Mouse (Mus musculus): Measurements from ENCODE around the gene Natd1. TPM values are rescaled to one million over a fixed set of nuclear protein-coding genes. Genes with fewer than 3 reads are reported as not detected.

Natd1 gene
- polyA plus RNA-seq (2012; rRNA removed; ENCODE audit: low replicate concordance) = 54.2 and 62.5 TPM in 2 replicates

GRCm38 (mm10) chr11:60914491-60914890, at the start of gene Natd1:
Natd1 (minus strand) TSS chr11:60914750.

GRCm38 (mm10) chr11:60931869-60932481, 17.4 kb upstream of the Natd1 start, which contains the start of gene Map2k3:
Map2k3 (plus strand) TSS chr11:60932033.

GRCm38 (mm10) chr11:60878675-60879294, 35.8 kb downstream of the Natd1 start, which contains the start of gene Tmem11:
Tmem11 (minus strand) TSS chr11:60879272.

Other genes with a start within 250 kb of the Natd1 start
- 41.1 and 91.4 TPM in 2 replicates for gene Llgl1, start 215.0 kb downstream of the Natd1 start, polyA plus RNA-seq (2012; rRNA removed; ENCODE audit: low replicate concordance)
- 210 and 237 TPM in 2 replicates for gene Flii, start 187.5 kb downstream of the Natd1 start, polyA plus RNA-seq (2012; rRNA removed; ENCODE audit: low replicate concordance)
- 24.5 and 24.6 TPM in 2 replicates for gene Mief2, start 186.4 kb downstream of the Natd1 start, polyA plus RNA-seq (2012; rRNA removed; ENCODE audit: low replicate concordance)
- gene Top3a, start 137.4 kb downstream of the Natd1 start, polyA plus RNA-seq (2012; rRNA removed; ENCODE audit: low replicate concordance) = 5.7 and 9.9 TPM in 2 replicates
- gene Smcr8, start 137.2 kb downstream of the Natd1 start, polyA plus RNA-seq (2012; rRNA removed; ENCODE audit: low replicate concordance) = 11.7 and 17.5 TPM in 2 replicates
- 9.0 and 20.1 TPM in 2 replicates for gene Shmt1, start 103.0 kb downstream of the Natd1 start, polyA plus RNA-seq (2012; rRNA removed; ENCODE audit: low replicate concordance)
- gene Dhrs7b, start 84.1 kb downstream of the Natd1 start, polyA plus RNA-seq (2012; rRNA removed; ENCODE audit: low replicate concordance) = 36.7 and 58.2 TPM in 2 replicates
- gene Tmem11, start 35.5 kb downstream of the Natd1 start, polyA plus RNA-seq (2012; rRNA removed; ENCODE audit: low replicate concordance) = 76.5 and 83.6 TPM in 2 replicates
- gene Map2k3, start 17.3 kb upstream of the Natd1 start, polyA plus RNA-seq (2012; rRNA removed; ENCODE audit: low replicate concordance) = 36.1 and 58.0 TPM in 2 replicates
- 0.26 and 0.51 TPM in 2 replicates for gene Kcnj12, start 107.8 kb upstream of the Natd1 start, polyA plus RNA-seq (2012; rRNA removed; ENCODE audit: low replicate concordance)
- 3.5 and 7.9 TPM in 2 replicates for gene Tnfrsf13b, start 212.0 kb upstream of the Natd1 start, polyA plus RNA-seq (2012; rRNA removed; ENCODE audit: low replicate concordance)

Data from subcutaneous adipose tissue, adult 2 months (tissue).